Mouse (Mus musculus) large intestine, adult 2 months (tissue): ENCODE data around the gene Fndc11. TPM values are rescaled to one million over a fixed set of nuclear protein-coding genes. Genes with fewer than 3 reads are reported as not detected.

Experiments
- DNase-seq: peaks from one replicate; pipeline ENCODE4 v3.0.0-alpha.2; 2012; ENCODE audit warnings: low read depth, low spot score
- WGBS: fragments of 180-500 bp; shearing (Covaris S2); methylation state at CpG from one replicate; pipeline ENCODE4 v1.1.7; 2018; 5-methylcytosine and 5-hydroxymethylcytosine counted together
- polyA plus RNA-seq: library from polyadenylated mRNA; depleted of rRNA; stranded (reverse); fragments of >200 nt; gene quantifications from 2 replicates; pipeline ENCODE4 v1.2.3, GENCODE M21; 2012

The Fndc11 gene
- polyA plus RNA-seq, 1 experiment: 0.77 TPM

GRCm38 (mm10) chr2:181216037-181216436 lies 3.8 kb upstream of the Fndc11 start:
- no peak for DNase-seq
- 88% methylated on average over 6 of the region's 6 CpGs for WGBS

DNA sequence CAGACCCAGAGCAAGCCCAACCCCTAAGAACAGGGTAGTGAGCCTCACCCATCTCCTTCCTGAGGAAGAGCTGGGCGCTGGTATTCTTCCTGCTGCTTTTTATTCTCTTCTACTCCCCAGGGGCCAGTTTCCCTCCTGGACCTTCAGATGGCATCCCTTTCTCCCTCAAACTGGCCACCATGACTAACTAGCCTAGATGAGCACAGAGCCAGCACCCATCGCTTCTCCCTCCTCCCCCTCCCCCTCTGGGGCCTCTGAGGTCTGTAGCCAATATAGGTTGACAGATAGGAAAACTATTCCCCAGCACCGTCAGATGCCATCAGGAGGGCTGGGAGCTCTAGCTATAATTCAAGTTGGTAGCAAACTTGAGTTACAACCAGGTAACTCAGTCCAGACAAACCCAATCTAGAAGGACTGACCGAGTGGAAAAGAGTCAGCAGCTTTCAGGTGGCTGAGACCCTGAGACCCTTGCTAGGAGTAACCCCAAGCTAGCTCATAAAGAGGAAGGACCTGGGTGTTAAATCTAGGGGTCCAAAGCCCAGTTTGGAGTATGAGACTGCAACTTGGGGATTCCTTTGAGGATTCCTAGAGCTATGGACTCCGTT lies 830 bp upstream of the Fndc11 start:
- WGBS: 71% methylated on average over 5 of the region's 5 CpGs

GRCm38 (mm10) chr2:181220361-181220760 lies 548 bp downstream of the Fndc11 start:
- 50% methylated on average over 2 of the region's 2 CpGs for WGBS
- DNase-seq: no peak

More for the DNA sequence above, 830 bp upstream of the Fndc11 start:
- no peak for DNase-seq

DNA sequence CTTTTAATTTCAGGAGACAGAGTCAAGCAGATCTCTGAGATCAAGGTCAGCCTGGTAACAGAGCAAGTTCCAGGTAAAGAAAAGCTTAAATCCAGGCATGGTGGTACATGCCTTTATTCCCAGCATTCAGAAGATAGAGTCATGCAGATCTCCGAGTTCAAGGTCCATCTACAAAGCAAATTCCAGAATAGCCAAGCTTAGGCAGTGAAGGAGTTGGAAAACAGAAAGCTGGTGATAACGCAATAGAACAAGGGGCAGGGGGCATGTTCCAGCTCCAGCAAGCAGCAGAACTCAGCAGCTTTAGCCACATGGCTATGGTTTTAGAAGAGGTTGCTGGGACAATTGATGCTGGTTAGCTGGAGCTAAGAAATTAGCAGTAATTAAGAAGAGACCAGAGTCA lies 5.2 kb downstream of the Fndc11 start:
- 77% methylated on average over 2 of the region's 2 CpGs for WGBS
- DNase-seq: no peak

DNA sequence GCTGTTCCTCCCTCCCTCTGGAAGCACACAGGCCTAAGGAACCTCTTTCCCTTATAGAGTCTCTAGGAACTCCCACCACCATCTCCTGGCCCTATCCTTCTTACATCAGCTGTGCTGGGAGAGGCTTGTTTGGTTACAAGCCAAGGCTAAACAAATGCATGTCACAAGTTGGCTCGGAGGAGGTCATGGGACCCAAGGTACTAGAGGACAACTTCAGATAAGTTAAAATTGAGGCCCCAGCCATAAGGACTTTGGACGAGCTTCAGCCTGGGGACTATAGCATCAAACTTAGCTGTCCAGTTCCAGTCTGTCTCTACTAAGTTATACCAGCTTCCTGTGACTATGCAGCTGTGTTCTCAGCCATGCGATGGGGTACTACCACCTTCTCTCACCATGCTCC lies 7.3 kb downstream of the Fndc11 start:
- WGBS: 89% methylated on average over 3 of the region's 3 CpGs
- no peak for DNase-seq

DNA sequence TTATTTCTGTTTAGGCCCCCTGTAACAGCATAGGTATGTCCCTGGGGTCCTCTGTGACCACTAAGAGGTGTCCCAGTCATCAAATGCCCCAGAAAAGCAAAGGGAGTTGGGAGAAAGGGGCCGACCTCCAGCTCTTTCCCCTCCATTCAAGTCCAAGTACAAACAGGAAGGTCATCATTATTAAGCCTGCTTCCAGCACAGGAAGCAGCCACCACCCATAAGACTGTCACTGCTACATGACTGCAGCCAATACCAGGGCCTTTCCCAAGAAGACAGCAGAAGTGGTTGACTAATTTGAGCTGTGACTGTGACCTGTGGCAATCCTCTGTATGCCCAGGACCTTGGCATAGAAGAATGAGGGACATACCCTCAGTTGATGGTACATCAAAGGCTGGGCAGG lies 8.5 kb downstream of the Fndc11 start:
- 42% methylated on average over 1 of the region's 1 CpGs for WGBS
- DNase-seq: no peak

- DNase-seq: no peak
- 92% methylated on average over 20 of the region's 20 CpGs for WGBS
Measured at GRCm38 (mm10) chr2:181231171-181231570, 11.4 kb downstream of the Fndc11 start.

DNA sequence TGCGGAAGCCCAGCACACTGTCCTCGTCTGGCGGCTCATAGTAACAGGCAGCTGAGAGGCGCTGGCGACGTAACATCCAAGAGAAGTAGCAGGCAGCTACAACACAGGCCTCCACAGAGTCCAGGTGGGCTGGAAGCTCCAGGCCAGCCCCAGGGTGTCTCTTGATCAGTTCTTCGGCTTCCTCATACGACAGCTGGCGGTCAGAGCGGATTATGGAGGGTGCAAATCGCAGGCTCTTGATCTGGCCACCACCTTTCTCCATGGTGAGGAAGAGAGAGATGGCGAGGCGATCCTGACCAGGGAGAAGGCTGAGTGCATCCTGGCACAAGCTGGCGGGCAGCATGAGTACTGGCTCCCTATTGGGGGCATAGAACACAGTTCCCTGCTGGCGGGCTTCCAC lies 13.6 kb downstream of the Fndc11 start:
- no peak for DNase-seq
- WGBS: 96% methylated on average over 15 of the region's 15 CpGs

GRCm38 (mm10) chr2:181234680-181235079 lies 14.9 kb downstream of the Fndc11 start:
- DNase-seq: no peak
- 91% methylated on average over 11 of the region's 11 CpGs for WGBS

DNA sequence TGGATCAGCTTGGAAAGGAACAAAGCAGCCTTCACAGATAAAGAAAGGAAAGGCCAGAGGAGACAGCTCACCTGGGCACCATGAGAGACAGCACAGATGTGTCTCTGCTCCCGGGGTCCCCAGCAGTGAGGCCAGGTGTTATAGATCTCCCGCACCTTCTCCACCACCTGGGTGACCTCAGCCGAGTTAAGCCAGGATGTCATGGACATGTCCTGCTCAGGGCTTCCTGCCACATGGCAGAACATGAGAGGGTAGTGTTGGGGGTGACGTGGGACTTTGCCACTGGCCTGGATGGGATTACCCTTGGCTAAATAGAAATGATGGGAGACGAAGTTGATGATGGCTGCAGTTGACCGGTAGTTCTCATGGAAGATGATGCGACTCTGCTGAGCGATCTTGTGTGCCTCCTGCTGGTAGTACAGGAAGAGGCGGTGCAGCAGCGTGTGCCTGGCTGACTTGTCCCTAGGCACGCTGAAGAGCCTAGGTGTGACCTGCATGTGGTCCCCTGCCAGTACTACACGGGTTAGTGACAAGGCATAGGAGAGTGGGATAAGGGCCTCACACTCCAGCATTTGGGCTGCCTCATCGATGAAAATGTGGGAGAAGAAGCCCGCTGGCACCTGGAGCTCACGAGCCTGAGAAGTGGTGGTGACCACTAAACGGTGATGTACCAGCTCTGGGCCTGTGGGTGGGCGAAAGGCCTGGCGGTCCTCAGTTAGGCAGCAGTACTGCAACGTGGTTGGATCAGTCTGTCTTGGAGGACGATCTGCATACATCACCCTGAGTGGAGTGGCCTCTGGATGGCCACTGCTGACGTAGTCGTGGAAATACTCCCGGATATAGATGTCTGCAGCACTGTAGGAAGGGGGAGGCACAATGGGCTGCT lies 16.1 kb downstream of the Fndc11 start:
- WGBS: 84% methylated on average over 23 of the region's 23 CpGs
- no peak for DNase-seq

GRCm38 (mm10) chr2:181237251-181238014 lies 17.6 kb downstream of the Fndc11 start:
- DNase-seq: no peak
- WGBS: 88% methylated on average over 17 of the region's 17 CpGs

GRCm38 (mm10) chr2:181238091-181238610 lies 18.3 kb downstream of the Fndc11 start:
- DNase-seq: no peak
- 82% methylated on average over 10 of the region's 10 CpGs for WGBS

GRCm38 (mm10) chr2:181238861-181239260 lies 19.0 kb downstream of the Fndc11 start:
- 56% methylated on average over 2 of the region's 2 CpGs for WGBS
- DNase-seq: no peak

DNA sequence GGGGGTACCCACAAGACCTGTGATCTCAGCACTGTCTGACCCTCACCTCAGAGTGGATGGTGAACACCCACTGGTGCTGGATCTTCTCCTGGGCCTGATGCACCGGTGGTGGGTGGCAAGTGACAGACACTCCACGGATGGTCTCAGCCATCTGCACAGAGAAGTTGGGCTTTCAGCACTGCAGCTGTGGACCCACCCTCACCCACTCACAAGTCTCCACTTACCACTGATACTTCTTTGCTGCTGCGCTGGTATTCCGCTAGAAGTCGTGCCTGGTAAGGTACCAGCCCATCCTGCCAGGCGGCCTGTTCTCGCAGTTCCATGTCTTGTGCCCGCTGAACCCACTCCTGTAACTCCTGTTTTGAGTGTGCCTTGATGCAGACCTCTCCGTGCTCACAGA lies 19.4 kb downstream of the Fndc11 start:
- 89% methylated on average over 9 of the region's 9 CpGs for WGBS
- no peak for DNase-seq

- 87% methylated on average over 13 of the region's 13 CpGs for WGBS
- DNase-seq: no peak
Measured at GRCm38 (mm10) chr2:181240806-181241440, 21.1 kb downstream of the Fndc11 start.

- WGBS: 3% methylated on average over 16 of the region's 16 CpGs
- no peak for DNase-seq
Measured at GRCm38 (mm10) chr2:181241602-181242313, 21.9 kb downstream of the Fndc11 start, which contains the start of gene Helz2. Gene Helz2, minus strand, starts transcription at chr2:181242027.

- DNase-seq: no peak
- 48% methylated on average over 3 of the region's 3 CpGs for WGBS
Measured at GRCm38 (mm10) chr2:181242314-181242665, 22.5 kb downstream of the Fndc11 start.

- DNase-seq: no peak
- WGBS: 55% methylated on average over 10 of the region's 11 CpGs
Measured at GRCm38 (mm10) chr2:181243706-181244394, 24.0 kb downstream of the Fndc11 start.

DNA sequence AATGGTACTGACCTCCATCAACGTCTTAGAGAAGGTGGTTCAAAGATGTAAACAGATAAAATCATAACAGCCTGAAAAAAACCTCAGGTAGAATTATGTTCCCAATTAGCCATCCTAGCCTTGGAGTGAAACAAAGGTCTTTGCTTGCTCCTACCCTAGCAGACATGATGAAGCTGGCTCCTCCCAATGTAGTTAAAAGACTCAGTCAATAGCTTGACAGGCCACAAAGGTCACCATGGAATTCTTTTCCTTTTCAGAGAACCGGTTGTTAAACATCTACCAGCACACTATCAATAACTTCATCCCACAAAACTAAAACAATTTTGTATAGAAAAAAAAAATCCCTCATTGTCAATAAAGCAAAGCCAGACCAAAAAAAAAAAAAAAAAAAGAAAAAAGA lies 25.2 kb downstream of the Fndc11 start:
- peak; percentile 69 for DNase-seq

More for the DNA sequence above, 25.2 kb downstream of the Fndc11 start:
- WGBS: 11% methylated on average over 2 of the region's 2 CpGs
